Mouse (Mus musculus): ENCODE results near the gene Srsf12. TPM values are rescaled to one million over a fixed set of nuclear protein-coding genes. Genes with fewer than 3 reads are reported as not detected.

Srsf12 gene
- polyA plus RNA-seq, 1 experiment from 2014 or later: 82.4 TPM

DNA sequence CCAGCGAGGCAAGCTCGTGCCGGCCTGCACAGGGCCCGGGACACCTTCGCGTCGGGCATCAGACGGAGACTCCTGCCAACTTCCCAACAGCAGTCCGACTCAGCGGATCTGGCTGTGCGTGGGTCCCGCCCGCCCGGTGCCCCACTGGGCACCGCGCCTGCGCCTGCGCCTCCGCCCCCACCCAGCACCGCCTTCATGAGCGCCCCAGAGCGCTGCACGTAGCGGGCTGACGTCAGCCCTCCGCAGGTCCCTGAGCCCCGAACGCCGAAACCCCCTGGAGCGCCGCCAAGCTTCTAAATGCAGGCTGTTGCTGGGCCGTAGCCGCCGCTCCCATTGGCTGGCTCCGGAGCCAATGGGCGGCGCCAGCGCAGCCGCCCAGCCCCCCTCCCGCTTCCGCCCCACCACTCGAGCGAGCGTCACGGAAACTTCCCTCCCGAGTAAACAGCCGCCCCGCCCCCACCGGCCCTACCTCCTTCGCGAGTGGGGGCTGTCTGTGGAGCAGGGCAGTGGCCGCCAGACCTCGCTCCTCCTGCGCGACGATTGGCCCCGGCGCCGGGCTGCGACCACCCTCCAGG lies 38.8 kb downstream of the Srsf12 start:
- Histone ChIP-seq H3K4me1 (ENCODE audit: control insufficient read depth, insufficient read depth, low read length) (peaks cover 16% of the 10 kb centered on the region), H3K4me3 (ENCODE audit: low read depth, low read length) (peak overlapping the region; percentile 97), H3K9me3 (replicated peaks; ENCODE audit: control insufficient read depth, low read length, poor library complexity, severe bottlenecking) (no peaks in the 10 kb centered on the region), H3K4me2 (ENCODE audit: low read length) (peak overlapping the region; percentile 76), H3K27ac (ENCODE audit: low read length) (peak overlapping the region; percentile 99), H3K36me3 (ENCODE audit: control insufficient read depth, insufficient read depth, low read length) (peaks cover 19% of the 10 kb centered on the region), H3K27me3 (ENCODE audit: control insufficient read depth, insufficient read depth, low read depth, low read length) (no peaks in the 10 kb centered on the region), H3K9ac (ENCODE audit: low read depth, low read length) (peak overlapping the region; percentile 93)
- 0% methylated on average over 48 of the region's 60 CpGs for WGBS
- peak; percentile 92 for ATAC-seq

DNA sequence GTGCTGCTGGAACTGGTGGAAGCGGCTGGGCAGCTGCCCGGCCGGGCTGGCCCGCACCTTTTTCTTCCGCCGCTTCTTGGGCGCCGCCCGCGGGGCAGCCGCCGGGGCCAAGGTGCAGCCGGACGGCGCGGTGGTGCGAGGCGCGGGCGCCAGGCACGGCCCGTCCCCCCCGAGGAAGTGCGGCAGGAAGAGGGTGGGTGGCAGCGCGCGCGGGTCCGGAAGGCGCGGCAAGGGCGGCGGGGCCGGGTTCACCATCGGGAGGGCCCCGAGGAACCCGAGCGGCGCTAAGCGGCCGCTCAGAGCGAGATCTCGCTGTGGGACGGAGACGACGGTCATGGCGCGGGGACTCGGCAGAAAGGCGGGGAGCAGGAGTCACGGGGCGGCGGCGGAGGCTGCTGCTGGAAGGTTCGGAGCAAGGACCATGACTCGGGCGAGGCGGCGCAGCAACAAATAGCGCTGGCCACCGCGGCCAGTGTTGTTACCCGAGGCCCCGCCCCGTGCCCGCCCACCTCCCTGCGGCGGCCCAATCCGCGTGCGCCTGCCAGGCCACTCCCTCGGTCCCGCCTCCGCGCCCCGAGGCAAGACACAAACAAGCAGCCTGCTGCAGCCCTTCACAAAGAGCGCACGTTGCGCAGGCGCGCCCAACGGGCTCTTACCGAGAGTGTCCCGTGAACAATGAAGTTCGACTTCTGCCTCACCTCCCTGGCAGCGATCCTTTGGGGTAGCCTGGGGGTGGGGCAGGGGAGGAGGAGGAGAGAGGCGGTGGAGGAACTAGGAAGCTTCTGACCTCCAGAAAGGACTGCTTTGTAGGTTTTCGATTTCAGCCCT lies 39.5 kb downstream of the Srsf12 start:
- H3K9me3 ChIP-seq (replicated peaks; ENCODE audit: control insufficient read depth, low read length, poor library complexity, severe bottlenecking): no peaks in the 10 kb centered on the region
- peak overlapping the region; percentile 76 for H3K4me2 ChIP-seq (ENCODE audit: low read length)

DNA sequence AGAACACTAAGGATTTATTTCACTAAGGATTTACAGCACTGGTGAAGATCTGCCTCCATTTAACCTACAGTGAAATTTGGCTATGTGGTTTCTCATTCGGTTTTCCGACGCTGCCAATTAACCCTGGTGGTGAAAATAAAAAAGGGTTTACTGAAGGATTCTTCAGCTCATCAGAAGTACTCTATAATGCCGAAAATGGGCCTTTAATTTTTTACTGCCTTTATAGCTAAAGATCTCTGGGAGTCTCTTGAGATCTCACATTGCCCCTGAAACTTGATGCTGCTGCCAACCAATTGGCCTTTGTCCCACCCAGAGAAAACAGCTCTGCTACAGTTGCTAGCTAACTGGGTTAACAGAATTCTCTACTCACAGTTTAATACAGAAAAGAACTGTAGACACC lies 40.1 kb downstream of the Srsf12 start:
- WGBS: 2% methylated on average over 4 of the region's 4 CpGs
- H3K27ac ChIP-seq (ENCODE audit: low read length): peak overlapping the region; percentile 99
- H3K36me3 ChIP-seq (ENCODE audit: control insufficient read depth, insufficient read depth, low read length): peaks cover 16% of the 10 kb centered on the region
- no peak for ATAC-seq
- H3K4me1 ChIP-seq (ENCODE audit: control insufficient read depth, insufficient read depth, low read length): peaks cover 16% of the 10 kb centered on the region
- H3K9me3 ChIP-seq (replicated peaks; ENCODE audit: control insufficient read depth, low read length, poor library complexity, severe bottlenecking): no peaks in the 10 kb centered on the region
- H3K9ac ChIP-seq (ENCODE audit: low read depth, low read length): peak overlapping the region; percentile 60
- H3K27me3 ChIP-seq (ENCODE audit: control insufficient read depth, insufficient read depth, low read depth, low read length): no peaks in the 10 kb centered on the region
- peak overlapping the region; percentile 97 for H3K4me3 ChIP-seq (ENCODE audit: low read depth, low read length)
- H3K4me2 ChIP-seq (ENCODE audit: low read length): peak overlapping the region; percentile 50

More for the DNA sequence above, 39.5 kb downstream of the Srsf12 start:
- under 1% methylated on average over 88 of the region's 88 CpGs for WGBS
- H3K27me3 ChIP-seq (ENCODE audit: control insufficient read depth, insufficient read depth, low read depth, low read length): no peaks in the 10 kb centered on the region
- ATAC-seq: peak; percentile 95
- H3K27ac ChIP-seq (ENCODE audit: low read length): peak overlapping the region; percentile 99
- peak overlapping the region; percentile 93 for H3K9ac ChIP-seq (ENCODE audit: low read depth, low read length)
- H3K4me1 ChIP-seq (ENCODE audit: control insufficient read depth, insufficient read depth, low read length): peaks cover 16% of the 10 kb centered on the region
- peaks cover 19% of the 10 kb centered on the region for H3K36me3 ChIP-seq (ENCODE audit: control insufficient read depth, insufficient read depth, low read length)
- H3K4me3 ChIP-seq (ENCODE audit: low read depth, low read length): peak overlapping the region; percentile 97

DNA sequence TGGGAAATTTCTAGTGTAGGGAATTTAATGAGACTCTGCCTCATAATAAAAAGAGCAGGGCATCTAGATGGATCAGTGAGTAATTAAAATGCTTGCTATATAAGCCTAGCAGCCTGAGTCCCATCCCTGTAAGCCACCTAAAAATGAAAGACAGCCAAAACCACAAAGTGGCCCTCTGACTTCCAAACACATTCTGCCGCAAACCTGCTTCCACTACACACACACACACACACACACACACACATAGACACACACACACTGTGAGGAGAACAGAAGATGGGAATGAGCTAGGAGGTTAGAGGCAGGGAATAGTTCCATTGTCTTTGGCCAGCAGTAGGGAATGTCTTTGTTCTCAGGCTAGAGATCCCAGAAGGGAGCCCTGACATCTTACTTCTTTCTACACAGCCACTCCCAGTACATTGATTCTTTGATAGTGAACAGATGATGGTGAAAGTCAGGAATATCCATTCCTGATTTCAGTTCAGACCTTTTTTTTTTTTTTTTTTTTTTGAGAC lies 41.0 kb downstream of the Srsf12 start:
- Histone ChIP-seq H3K9ac (ENCODE audit: low read depth, low read length) (no peak overlapping the region), H3K4me1 (ENCODE audit: control insufficient read depth, insufficient read depth, low read length) (peaks cover 16% of the 10 kb centered on the region), H3K4me3 (ENCODE audit: low read depth, low read length) (no peak overlapping the region), H3K9me3 (replicated peaks; ENCODE audit: control insufficient read depth, low read length, poor library complexity, severe bottlenecking) (no peaks in the 10 kb centered on the region), H3K4me2 (ENCODE audit: low read length) (no peak overlapping the region), H3K36me3 (ENCODE audit: control insufficient read depth, insufficient read depth, low read length) (peaks cover 8% of the 10 kb centered on the region; the same call in 1 of the 2 replicates), H3K27me3 (ENCODE audit: control insufficient read depth, insufficient read depth, low read depth, low read length) (no peaks in the 10 kb centered on the region), H3K27ac (ENCODE audit: low read length) (no peak overlapping the region; the same call in 1 of the 2 replicates)
- ATAC-seq: no peak
- WGBS: 45% methylated on average over 1 of the region's 1 CpGs

DNA sequence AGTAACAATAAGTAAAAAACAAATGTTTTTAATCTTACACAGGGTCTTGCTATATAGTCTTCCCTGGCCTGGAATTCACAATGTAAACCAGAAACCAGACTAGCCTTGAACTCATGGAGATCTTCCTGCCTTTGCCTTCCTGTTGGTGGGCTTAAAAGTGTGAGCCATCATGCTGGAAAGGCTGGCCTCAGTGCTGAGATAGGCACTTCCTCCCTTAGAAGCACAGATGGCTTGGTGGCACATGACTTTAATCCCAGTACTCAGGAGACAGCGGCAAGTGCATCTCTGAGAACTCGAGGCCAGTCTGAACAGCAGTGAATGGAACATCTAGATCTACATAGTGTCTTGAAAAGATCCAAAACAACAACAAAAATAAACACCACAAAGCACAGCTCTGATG lies 42.1 kb downstream of the Srsf12 start:
- Histone ChIP-seq H3K9ac (ENCODE audit: low read depth, low read length) (no peak overlapping the region), H3K4me3 (ENCODE audit: low read depth, low read length) (no peak overlapping the region), H3K4me1 (ENCODE audit: control insufficient read depth, insufficient read depth, low read length) (peaks cover 11% of the 10 kb centered on the region), H3K27ac (ENCODE audit: low read length) (no peak overlapping the region), H3K4me2 (ENCODE audit: low read length) (no peak overlapping the region), H3K9me3 (replicated peaks; ENCODE audit: control insufficient read depth, low read length, poor library complexity, severe bottlenecking) (no peaks in the 10 kb centered on the region), H3K27me3 (ENCODE audit: control insufficient read depth, insufficient read depth, low read depth, low read length) (no peaks in the 10 kb centered on the region), H3K36me3 (ENCODE audit: control insufficient read depth, insufficient read depth, low read length) (0 out of 2 replicates have a peak, but pooled peaks cover under 1% of the 10 kb centered on the region)
- 89% methylated on average over 2 of the region's 2 CpGs for WGBS
- no peak for ATAC-seq

DNA sequence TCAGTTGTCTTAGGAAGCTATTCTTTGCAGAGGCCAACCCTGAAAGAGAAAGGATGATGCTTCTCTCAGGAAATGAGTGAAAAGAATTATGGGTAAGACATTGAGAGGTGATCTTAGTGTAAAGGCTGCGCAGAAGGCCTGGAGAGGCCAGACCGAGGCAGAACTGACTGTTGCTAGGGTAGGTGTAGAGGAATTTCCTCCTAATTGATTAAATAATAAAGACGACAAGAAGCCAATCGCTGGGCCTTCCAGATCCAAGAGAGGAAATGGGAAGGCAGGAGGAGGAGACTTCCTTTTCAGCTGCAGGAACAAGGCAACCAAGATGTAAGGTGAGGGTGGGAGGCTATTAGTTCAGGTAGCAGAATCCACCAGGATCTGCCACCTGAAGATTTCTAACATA lies 45.9 kb downstream of the Srsf12 start:
- Histone ChIP-seq H3K36me3 (ENCODE audit: control insufficient read depth, insufficient read depth, low read length) (no peaks in the 10 kb centered on the region), H3K9me3 (replicated peaks; ENCODE audit: control insufficient read depth, low read length, poor library complexity, severe bottlenecking) (no peaks in the 10 kb centered on the region), H3K27me3 (ENCODE audit: control insufficient read depth, insufficient read depth, low read depth, low read length) (no peaks in the 10 kb centered on the region), H3K9ac (ENCODE audit: low read depth, low read length) (no peak overlapping the region), H3K4me1 (ENCODE audit: control insufficient read depth, insufficient read depth, low read length) (no peaks in the 10 kb centered on the region), H3K4me2 (ENCODE audit: low read length) (no peak overlapping the region), H3K4me3 (ENCODE audit: low read depth, low read length) (no peak overlapping the region), H3K27ac (ENCODE audit: low read length) (no peak overlapping the region)
- ATAC-seq: no peak
- WGBS: 61% methylated on average over 4 of the region's 4 CpGs

DNA sequence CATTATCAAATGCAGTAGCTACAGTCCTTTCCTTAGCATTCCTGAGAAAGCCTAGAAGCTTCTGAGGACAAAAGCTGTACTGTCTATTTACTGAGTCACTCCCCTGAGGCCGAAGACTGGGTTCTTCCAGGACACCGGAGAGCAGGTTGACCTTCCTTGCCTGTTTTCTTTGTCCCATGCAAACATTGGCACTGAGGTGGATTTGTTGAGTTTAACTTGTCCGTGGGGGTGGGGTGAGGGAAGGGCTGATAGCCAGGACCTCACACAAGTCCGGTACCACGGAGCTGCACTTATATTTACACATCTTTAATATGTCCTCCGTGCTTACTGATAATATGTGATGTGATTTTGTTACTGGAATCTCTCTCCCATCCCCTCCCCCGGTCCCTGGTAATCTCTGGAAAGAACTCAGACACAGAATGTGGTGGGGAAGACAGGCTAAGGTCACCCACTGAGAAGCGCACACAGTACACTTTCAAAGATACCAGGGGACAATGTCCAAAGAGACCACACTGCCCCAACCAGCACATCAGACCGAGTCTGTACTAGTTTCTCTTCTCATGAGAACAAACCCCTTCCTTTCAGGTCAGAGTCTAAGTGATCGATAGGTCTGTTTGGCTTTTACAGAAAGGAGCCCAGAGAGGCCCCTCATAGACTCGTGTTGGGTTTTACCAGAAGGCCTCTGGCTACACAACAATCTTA lies 48.6 kb downstream of the Srsf12 start:
- H3K27ac ChIP-seq (ENCODE audit: low read length): no peak overlapping the region
- ATAC-seq: no peak
- no peak overlapping the region for H3K4me3 ChIP-seq (ENCODE audit: low read depth, low read length)
- no peaks in the 10 kb centered on the region for H3K36me3 ChIP-seq (ENCODE audit: control insufficient read depth, insufficient read depth, low read length)
- H3K9me3 ChIP-seq (replicated peaks; ENCODE audit: control insufficient read depth, low read length, poor library complexity, severe bottlenecking): no peaks in the 10 kb centered on the region
- H3K9ac ChIP-seq (ENCODE audit: low read depth, low read length): no peak overlapping the region
- WGBS: 84% methylated on average over 11 of the region's 11 CpGs
- no peaks in the 10 kb centered on the region for H3K27me3 ChIP-seq (ENCODE audit: control insufficient read depth, insufficient read depth, low read depth, low read length)
- H3K4me2 ChIP-seq (ENCODE audit: low read length): no peak overlapping the region
- H3K4me1 ChIP-seq (ENCODE audit: control insufficient read depth, insufficient read depth, low read length): no peaks in the 10 kb centered on the region

DNA sequence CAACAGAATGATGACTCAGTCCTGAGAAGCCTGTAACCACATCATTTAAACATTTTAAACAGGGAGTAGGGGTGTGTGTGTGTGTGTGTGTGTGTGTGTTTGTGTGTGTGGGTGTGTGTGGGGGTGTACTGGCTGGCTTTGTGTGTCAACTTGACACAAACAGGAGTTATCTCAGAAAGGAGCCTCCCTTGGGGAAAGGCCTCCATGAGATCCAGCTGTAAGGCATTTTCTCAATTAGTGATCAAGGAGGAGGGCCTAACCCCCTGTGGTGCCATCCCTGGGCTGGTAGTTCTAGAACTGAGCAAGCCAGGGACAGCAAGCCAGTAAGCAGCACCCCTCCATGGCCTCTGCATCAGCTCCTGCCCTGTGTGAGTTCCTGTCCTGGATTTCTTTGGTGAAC lies 51.5 kb downstream of the Srsf12 start:
- no peak overlapping the region for H3K4me2 ChIP-seq (ENCODE audit: low read length)
- no peak overlapping the region for H3K9ac ChIP-seq (ENCODE audit: low read depth, low read length)
- no peak overlapping the region for H3K4me3 ChIP-seq (ENCODE audit: low read depth, low read length)
- no peaks in the 10 kb centered on the region for H3K27me3 ChIP-seq (ENCODE audit: control insufficient read depth, insufficient read depth, low read depth, low read length)
- no peaks in the 10 kb centered on the region for H3K4me1 ChIP-seq (ENCODE audit: control insufficient read depth, insufficient read depth, low read length)
- ATAC-seq: no peak
- no peaks in the 10 kb centered on the region for H3K9me3 ChIP-seq (replicated peaks; ENCODE audit: control insufficient read depth, low read length, poor library complexity, severe bottlenecking)
- no peaks in the 10 kb centered on the region for H3K36me3 ChIP-seq (ENCODE audit: control insufficient read depth, insufficient read depth, low read length)
- no peak overlapping the region for H3K27ac ChIP-seq (ENCODE audit: low read length)
